Mouse (Mus musculus) CD4-positive, CD25-positive, alpha-beta regulatory T cell (primary cell): ENCODE data around the gene Gpr4. TPM values are rescaled to one million over a fixed set of nuclear protein-coding genes. Genes with fewer than 3 reads are reported as not detected.

Experiments
- polyA plus RNA-seq: library from polyadenylated mRNA; unstranded; fragments of 100-300 nt; shearing (Covaris generic); gene quantifications from one replicate; pipeline ENCODE4 v1.2.1, GENCODE M21; 2017

Gene Gpr4
- polyA plus RNA-seq: 0.20 TPM

DNA sequence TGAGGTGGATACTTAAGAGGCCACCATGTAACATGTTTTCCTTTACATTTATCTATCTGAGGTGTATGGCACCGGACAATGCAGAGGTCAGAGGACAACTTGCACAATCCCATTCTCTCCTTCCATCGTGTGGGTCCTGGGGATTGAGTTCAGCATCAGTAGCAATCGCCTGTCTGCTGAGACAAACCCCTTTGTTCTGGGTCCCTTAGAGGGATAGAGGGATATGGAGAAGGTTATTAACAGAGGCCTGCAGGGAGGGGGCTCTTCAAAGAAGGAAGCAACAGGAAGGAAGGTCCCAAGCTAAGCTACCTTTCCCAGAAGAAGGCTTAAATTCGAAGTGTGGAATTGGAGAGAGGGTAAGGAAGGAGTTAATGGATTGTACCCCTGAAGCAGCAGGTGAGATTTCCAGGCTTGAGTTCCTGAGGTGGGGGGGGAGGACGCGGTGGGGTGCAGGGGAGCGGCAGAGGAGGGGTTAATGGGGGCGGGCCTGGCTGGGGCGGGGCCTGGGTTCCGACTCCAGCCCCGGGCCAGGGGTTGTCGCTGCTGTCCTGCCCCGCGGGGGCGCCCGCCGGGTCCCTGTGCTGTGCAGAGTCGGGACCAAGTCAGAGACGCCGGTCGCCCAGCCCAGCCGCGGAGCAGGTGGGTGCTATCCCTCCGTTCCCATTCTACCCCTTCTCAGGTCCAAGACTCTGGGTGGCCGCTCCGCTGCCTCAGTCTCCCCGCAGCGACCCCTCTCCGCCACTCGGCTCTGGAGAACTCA lies at the start of gene Gpr4:
Gene Gpr4, plus strand, starts transcription at position 543 of the 760 bp plus-strand sequence.

DNA sequence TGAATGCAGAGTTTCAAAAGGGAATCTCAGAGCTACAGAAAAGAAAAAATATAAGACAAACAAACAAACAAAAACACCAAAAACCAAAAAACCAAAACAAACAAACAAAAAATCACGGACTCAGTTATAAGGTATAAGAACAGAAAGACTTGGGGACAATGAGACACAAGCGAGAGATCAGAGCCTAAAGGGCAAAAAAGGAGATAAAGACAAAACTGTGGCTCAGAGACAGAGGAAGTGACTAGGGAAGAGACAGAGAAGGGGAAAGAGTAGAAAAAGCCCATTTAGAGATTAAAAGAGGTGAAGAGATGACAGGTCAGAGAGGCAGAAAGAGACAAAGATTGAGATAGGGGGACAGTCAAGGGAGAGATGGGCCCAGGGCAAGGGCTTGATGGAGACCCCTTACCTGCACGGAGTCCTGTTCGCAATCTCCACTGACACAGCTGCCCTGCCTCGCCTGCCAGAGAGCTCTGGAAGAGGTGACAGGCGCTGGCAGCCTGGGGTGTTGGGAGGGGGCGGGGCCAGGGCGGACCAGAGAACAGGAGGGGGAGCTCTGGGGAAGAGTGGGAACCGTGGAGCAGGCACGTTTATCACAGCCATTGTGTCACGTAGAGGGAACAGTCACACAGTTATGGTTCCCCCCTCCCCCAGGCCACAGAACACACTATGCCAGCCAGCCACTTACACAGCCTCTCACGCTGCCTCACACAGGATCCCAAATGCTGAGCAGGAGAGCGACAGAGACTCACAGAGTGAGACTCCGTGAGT lies 46.5 kb upstream of the Gpr4 start, which contains the start of gene Gipr:
Gene Gipr, minus strand, starts transcription at position 472 of the 768 bp plus-strand sequence.

DNA sequence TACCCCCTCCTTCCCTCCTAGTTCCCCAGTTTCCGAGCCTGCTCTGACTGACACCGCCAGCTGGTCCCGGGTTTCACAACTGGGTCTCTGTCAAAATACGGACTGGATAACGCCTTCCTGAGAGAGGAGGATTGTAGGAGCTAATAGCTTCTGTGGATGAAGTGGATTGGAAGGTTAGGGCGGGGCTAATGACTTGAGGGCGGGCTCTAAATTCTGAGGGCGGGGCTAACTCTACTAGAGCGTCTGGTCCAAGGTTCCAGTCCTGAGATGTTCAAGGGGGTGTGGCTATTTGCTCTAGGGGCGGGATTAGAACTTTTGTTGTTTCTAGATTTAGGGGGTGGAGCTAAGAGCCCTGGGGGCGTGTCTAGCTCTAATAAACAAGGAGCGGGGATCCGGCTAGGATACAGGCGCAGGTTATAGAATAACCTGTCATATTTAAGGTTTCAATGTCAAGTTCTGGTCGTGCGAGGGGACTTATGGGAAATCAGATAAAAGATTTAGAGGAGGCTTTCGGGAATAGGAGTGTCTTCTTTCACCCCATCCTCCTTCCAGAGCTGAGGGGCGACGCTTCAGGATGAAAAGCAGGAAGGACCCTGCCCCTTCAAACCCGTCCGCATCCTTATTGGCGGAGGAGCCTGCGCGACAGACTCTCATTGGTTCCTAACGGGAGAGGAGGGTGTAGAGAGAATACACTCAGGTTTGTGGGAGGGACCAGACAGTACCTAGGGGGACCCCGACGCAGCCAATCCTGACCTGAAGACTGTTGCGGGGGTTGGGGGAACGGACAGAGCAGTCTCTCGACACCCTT lies 36.4 kb upstream of the Gpr4 start, which contains the start of gene Eml2:
Gene Eml2, plus strand, starts transcription at position 714 of the 808 bp plus-strand sequence.

DNA sequence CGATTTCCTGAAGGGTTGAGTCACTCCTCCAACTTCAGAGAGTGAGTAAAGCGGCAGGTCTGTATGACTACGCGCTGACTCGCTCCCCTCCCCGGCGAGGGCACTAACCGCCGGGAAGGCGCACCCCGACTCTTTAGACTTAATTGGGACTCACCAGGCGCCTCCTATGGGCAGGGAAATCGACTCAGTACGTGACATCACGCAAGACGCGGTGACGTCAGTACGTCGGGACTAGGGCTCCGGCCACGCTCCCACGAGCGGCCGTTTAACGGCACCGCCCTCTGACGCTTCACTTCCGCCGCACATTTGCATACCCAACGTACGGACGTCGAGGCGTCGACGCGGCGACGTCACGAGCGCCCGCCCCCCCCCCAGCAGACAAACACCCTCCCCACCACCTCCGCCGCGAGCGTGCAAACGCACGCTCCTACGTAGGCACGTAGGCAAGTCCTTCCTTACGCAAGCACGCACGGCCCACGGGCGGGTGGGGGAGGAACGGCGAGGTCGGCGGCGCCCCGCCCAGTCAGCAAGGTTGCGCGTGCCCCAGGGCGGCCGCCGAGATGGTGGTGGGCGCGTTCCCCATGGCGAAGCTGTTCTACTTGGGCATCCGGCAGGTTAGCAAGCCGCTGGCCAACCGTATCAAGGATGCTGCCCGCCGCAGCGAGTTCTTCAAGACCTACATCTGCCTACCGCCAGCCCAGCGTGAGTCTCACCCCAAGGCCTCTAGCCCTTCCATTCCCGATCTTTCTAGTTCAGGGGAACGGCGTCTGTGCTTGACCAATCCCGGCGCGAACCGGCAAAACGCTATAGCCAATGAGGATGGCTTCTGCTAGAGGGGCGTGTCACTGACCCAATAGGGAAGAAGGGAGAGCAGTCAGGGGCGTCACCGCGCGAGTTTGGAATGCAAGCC lies 15.8 kb downstream of the Gpr4 start, which contains the start of gene Opa3:
Gene Opa3, plus strand, starts transcription at position 452 of the 910 bp plus-strand sequence.

DNA sequence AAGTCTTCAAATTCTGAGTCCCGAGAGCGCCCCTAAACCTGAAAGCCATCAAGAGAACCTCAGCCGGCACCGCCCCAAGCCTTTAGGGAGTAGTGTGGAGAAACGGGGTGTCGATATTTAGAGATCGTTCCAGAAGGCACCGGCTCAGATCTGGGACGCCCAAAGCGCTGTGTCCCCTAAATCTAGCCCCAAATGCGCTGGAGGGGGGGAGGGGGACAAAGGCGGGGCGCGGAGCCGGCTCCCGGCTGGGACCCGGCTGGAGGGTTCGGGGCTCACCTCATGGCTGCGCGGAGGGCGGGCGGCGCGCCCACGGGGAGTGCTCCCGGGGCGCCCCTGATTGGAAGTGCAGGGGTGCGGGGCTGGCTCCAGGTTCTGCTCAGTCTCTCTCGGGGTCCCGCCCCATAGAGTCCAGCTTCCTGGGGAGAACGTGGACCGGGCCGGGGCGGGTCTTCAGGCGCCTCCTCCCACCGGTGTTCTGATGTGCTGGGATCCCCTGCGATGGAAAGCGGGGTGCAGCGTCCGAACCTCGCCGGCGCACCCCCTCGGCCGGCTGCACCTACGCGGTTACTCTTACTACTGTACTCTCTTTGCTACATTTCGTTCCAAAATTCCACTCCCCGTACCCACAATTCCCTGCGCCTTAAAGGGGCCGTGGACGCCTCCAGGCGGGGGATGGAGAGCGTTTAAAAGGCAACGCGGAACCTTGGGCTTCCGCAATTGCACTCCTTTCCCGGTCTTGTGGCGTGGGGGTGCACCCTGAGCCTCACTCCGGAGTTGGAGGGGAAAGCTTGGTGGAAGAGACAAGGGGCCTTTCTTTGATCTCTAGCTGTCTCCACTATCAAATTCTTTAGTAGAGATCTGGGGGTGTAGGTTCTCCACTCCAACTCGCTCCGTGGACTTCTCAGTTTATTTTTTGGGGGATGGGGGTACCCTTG lies 59.2 kb downstream of the Gpr4 start, which contains the start of gene Vasp:
Gene Vasp, minus strand, starts transcription at position 580 of the 935 bp plus-strand sequence.

Other genes starting within 250 kb of the Gpr4 start
- gene Nanos2, start 225.1 kb upstream of the Gpr4 start, polyA plus RNA-seq: not detected
- gene Mypop, start 221.3 kb upstream of the Gpr4 start, polyA plus RNA-seq: 10.7 TPM
- 48.7 TPM for gene Irf2bp1, start 208.5 kb upstream of the Gpr4 start, polyA plus RNA-seq
- gene Foxa3, start 189.0 kb upstream of the Gpr4 start, polyA plus RNA-seq: not detected
- gene Sympk, start 188.2 kb upstream of the Gpr4 start, polyA plus RNA-seq: 26.0 TPM
- not detected for gene Rsph6a, start 157.8 kb upstream of the Gpr4 start, polyA plus RNA-seq
- gene Dmwd, start 136.3 kb upstream of the Gpr4 start, polyA plus RNA-seq: 0.07 TPM
- 0.48 TPM for gene Dmpk, start 128.7 kb upstream of the Gpr4 start, polyA plus RNA-seq
- gene Six5, start 117.9 kb upstream of the Gpr4 start, polyA plus RNA-seq: 0.31 TPM
- 0.31 TPM for gene Gm4969, start 94.2 kb upstream of the Gpr4 start, polyA plus RNA-seq
- gene Fbxo46, start 92.7 kb upstream of the Gpr4 start, polyA plus RNA-seq: 24.0 TPM
- gene Qpctl, start 63.2 kb upstream of the Gpr4 start, polyA plus RNA-seq: 13.9 TPM
- 39.9 TPM for gene Snrpd2, start 62.8 kb upstream of the Gpr4 start, polyA plus RNA-seq
- gene Gipr, start 46.4 kb upstream of the Gpr4 start, polyA plus RNA-seq: 0.10 TPM
- 24.7 TPM for gene Eml2, start 36.1 kb upstream of the Gpr4 start, polyA plus RNA-seq
- gene Opa3, start 15.8 kb downstream of the Gpr4 start, polyA plus RNA-seq: 22.4 TPM
- 303 TPM for gene Vasp, start 59.3 kb downstream of the Gpr4 start, polyA plus RNA-seq
- gene Ppm1n, start 67.5 kb downstream of the Gpr4 start, polyA plus RNA-seq: 2.4 TPM
- 0.34 TPM for gene Rtn2, start 70.1 kb downstream of the Gpr4 start, polyA plus RNA-seq
- 0.72 TPM for gene Fosb, start 97.5 kb downstream of the Gpr4 start, polyA plus RNA-seq
- gene Ercc1, start 132.2 kb downstream of the Gpr4 start, polyA plus RNA-seq: 77.0 TPM
- gene Cd3eap, start 146.9 kb downstream of the Gpr4 start, polyA plus RNA-seq: 14.5 TPM
- 0.38 TPM for gene Ppp1r13l, start 147.2 kb downstream of the Gpr4 start, polyA plus RNA-seq
- gene Ercc2, start 169.5 kb downstream of the Gpr4 start, polyA plus RNA-seq: 9.2 TPM
- gene Klc3, start 191.6 kb downstream of the Gpr4 start, polyA plus RNA-seq: 27.0 TPM
- 0.19 TPM for gene Ckm, start 192.2 kb downstream of the Gpr4 start, polyA plus RNA-seq
- gene Mark4, start 246.3 kb downstream of the Gpr4 start, polyA plus RNA-seq: 9.0 TPM